Mouse (Mus musculus) ES-CJ7 (cell line): ENCODE results near the gene Ggt5.

Source experiments
- DNase-seq: peaks from one replicate; pipeline ENCODE4 v3.0.0; 2011; ENCODE audit warnings: low read depth, low spot score

Ggt5 gene

DNA sequence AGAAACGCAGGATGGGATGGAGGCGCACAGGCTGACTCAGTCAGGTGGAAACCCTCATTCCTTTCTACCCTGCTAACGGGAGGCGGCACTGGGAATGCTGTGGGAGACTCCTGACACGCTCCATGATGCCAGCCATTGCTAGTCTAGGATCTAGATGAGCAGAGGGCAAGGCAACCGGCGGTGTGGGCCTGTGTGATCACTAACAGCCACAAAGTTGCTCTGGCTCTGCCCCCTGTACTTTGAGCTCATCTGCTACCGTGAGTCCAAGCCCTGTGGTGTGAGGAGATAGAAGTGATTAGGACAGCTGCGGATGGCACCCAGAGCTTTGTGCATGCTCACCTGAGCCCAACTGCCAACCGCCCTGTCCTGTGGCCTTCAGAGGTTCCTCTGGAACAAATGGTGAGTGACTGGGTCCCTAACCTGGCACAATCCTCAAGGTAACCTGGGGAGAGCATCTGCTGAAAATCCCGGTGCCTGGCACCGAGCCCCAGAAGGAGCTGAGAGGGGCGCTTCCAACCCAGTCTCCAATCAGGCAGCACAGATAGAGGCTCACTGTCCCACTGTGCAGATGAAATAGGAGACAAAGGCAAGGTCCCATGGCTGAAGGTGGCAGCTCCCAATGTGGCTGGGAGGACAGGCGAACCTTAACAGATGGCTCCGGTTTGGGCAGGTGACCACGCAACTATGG, 62.4 kb downstream of the Ggt5 start:
- DNase-seq, result no peak

DNA sequence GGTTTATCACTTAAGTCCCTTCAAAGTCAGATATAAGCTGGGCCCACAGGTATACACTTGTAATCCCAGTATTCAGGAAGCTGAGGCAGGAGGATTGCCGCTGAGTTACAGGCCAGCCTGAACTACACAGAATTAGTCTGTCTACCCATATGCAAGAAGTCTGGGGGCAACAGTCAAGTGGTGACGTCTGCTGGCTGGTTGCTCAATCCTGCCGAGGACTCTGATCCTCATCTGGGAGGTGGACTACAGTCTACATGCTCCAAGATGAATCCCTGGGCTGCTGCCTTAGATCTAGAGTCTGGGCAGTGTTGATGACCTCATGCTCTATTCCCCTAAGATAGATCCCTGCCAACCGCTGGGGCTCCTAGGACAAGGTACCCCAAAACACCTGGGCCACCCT, 64.9 kb downstream of the Ggt5 start:
- no peak for DNase-seq

DNA sequence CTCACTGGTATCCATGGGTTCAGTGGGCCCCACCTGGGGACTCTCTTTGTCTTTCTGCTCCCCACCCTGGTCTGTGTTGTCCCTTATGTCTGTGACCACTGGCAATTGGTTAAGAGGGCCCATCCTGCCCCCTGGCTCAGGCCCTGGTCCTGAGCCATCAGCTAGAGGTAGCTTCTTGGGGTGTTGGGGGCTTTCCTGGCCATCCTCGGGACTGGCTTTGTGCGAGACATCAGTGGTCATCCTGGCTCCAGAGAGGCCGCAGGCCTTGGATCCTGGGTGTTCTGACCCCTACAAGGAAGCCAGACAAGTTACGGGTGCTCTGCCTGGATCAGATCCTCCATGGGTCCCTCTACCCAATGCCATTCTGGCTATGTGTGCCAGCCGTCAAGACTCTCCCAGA, 68.0 kb downstream of the Ggt5 start:
- DNase-seq, result no peak

DNA sequence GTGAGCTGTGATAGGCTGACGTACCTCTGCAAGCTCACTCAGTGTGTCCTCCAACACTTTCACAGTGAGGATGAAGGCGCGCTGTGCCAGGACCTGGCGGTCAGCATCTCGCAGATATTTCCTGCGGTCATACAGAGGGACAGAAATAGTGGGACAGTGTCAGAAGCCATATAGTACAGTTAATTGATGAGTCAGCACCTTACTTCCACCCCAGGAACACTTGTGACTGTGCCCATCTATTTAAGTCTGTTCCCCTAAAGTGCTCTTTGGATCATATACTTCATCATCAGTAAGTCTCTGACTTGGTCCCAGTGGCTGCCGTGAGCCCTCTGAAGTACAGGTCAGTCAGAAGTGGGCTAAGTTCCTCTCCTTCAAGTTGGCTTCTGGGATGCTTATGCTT, 68.6 kb downstream of the Ggt5 start:
- no peak for DNase-seq

DNA sequence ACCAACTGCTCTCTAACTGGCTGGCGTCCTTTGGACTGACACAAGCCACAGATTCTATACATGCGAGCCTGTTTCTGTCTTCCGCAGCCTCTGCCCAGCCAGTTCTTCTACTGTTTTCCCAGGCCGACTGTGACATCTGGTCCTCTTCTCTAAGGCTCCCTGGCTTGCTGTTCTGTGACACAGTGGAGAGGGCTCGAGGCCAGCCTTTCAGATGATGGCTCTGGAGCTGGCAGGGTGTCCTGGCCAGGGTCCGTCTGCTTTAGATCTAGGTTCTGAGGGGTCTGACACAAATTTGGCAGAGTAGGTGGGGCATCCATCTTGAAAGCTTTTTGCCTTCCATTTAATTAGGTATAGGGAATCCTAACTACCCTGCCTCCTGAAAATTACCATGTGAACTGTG, 72.2 kb downstream of the Ggt5 start:
- DNase-seq, result no peak

DNA sequence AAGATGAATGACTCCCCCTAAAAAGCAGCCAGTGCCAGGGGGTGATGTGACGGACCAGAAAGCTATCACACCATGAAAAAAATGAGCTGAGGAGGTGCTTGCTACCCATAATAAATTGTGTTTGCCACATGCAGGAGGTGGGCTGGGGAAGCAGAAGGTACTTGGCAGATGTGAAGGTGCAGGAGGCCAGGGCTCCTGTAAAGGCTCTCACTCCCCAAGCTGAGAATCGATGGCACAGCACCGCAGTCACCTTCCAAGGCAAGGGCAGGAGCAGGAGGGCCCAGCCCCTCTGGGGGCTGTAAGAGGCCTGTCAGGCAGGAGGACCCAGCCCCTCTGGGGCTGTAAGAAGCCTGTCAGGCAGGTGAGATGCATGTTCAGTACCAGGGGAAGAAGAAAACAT, 72.7 kb downstream of the Ggt5 start:
- no peak for DNase-seq

DNA sequence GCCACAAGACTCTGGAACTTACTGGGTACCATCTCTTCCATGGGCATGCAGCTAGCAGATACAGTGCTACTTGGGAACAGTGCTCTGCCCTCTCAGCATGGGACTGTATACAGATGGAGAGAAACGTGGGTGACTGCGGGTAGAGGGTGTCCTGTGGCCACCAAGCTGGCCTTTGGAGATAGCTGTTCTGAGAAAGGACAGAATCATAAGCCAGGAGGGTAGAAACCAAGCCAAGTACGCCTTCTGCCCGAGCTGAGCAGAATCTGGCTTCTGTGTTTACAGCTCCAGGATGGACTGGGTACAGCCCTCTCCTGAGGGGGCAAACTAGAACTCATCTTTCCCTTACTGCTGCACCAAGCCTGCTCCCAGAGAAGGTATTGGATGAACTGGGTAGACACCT, 73.4 kb downstream of the Ggt5 start:
- DNase-seq, result no peak

DNA sequence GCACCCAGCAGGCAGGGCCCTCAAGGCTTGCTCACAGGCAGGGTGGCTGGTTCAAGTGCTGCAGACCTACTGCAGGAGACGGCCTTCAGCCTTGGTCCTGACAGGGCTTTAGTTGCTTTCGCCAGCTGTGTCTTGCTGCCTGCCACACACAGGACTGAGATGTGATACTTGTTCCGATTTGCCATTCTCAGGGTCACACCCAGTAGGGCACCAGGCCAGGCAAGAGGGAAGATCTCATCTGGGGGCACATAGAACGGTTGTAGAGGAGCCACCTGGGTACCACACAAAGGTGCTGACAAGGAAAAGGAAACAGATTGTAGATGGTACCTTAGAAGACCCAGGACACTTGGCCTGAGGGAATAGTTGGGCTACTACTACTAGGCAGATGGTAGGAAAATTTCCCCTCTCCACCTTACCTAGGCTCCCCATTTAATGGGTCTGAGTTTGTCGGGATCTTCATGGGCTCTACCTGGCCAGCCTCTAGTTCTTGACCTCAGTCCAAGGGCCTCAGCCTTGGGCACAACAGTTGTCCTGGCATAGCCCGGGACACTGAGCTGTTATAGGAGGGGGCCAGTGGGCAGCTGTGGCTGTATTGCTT, 75.6 kb downstream of the Ggt5 start:
- DNase-seq, result no peak

DNA sequence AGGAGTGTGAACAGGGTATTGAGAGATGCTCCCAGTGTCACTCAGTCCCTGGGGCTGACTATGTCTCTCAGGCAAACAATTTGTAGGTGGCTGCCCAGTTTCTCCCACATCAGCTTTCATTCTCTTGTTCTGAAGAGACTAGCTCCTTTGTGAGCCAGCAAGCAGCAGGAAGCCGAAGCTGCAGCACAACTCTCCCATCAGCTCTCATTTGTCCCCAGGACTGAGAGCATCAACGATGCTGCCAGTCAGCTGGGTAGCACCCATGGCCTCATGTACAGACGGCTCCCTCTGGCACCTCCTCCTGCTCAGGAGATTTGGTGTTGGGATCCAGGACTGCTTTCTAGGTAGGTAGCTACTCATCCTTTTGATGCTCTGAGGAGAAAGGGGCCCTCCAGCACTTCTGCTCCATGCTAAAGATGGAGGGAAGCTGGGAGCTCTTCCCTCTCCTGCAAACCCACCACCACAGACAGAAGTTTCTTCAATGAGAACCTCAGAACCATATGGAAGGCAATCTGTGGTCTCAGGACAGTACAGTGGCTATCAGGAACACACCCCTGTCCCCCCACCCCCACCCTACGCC, 77.4 kb downstream of the Ggt5 start:
- DNase-seq, result no peak
